Mouse (Mus musculus): Measurements from ENCODE around the gene 1700025G04Rik.

Gene 1700025G04Rik

GRCm38 (mm10) chr1:152033731-152034130, 56.2 kb downstream of the 1700025G04Rik start:
- no peak for DNase-seq (ENCODE audit: low spot score in 2 of 2)

- no peak for DNase-seq (ENCODE audit: low spot score in 2 of 2)
Observed at GRCm38 (mm10) chr1:152032144-152032543, 57.8 kb downstream of the 1700025G04Rik start.

DNA sequence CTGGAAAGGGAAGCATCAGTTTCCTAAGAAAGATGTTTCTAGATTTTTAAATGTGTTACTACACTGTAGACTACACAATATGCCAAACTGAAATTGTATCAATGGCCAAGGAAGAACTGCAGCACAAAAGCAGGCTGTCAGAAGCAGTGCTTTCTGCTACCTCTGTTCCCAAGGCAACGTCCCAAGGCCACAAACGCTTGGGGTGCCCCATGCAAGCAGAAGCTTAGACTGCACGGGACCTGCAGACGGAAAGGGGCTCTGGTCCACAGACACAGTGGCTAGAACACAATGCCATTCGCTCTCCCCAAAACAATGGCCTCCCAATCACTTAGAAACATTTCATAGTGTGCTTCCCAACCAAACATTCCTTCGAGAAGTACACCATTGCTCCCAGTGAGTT, 59.4 kb downstream of the 1700025G04Rik start:
- DNase-seq (ENCODE audit: low spot score in 2 of 2): no peak

DNA sequence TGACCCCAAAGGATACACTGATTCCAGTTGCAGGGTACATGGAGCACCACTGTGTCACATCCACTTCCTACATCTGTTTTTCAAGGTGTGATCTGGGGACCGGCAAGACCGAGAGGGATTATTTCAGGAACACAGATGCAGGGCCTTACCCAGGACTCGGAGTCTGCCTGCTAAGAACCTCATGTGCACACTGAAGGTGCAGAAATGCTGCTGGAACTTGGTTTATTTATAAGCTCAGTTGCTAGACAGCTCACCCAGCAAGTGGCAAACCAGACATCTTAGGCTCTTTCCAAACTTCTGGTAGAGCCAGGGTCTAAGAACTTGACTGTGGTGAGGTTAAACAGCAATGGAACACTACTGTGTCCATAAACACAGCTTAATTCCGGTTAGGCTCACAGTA, 61.2 kb downstream of the 1700025G04Rik start:
- DNase-seq (ENCODE audit: low spot score in 2 of 2): no peak

DNA sequence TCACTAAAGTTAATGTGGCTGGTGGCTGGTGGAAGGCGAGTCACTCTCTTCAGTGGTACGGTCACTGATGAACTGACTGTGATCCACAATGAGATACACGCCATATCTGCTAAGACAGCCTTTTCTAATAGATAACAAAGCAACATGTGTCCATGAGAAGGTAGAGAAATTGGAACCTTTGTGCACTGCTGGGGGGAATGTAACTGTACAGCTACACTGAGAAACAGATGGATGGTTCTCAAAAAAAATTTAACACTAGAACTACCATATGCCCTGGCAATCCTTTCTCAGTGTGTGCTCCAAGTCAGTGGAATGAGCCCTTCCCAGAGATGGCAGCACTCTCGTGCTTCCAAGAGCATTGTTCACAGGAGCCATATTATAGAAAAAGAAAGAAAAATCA, 63.2 kb downstream of the 1700025G04Rik start:
- no peak for DNase-seq (ENCODE audit: low spot score in 2 of 2)

- DNase-seq (ENCODE audit: low spot score in 2 of 2): no peak
Observed at GRCm38 (mm10) chr1:152025308-152025707, 64.6 kb downstream of the 1700025G04Rik start.

DNA sequence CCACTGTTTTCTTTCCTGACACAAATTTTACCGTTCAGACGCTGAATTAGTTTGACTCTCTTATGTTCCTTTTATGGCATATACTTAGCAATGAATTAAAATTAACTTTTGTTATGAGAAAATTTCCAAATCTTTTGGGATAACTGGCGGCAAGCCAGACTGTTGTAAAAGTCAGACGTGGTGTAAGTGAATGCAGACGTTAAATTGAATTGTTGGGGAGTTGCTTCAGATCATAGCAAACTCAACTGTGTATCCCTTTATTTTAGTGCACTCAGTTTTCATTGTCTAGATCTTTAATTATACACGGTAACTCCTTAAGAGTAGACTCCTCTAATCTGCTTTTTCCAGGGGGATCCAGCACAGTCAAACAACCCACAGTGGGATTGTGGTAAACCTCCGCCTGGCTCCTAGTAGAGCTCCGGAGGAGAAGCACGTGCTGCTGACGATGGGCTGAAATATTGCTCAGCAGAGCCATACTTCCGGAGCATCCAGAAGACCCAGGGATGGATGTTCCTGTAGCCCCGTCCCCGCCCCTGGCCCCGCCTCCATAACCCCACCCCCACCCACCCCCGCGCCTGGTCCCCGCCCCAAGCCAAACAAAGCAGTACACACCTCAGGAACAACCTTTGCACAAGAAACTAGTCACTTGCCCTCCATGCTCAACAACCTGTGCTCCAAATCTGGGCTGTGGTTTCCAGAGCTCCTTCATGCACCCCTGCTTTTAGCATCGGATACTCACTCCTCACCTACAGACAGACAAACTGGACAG, 65.7 kb downstream of the 1700025G04Rik start:
- no peak for DNase-seq (ENCODE audit: low spot score in 2 of 2)

DNA sequence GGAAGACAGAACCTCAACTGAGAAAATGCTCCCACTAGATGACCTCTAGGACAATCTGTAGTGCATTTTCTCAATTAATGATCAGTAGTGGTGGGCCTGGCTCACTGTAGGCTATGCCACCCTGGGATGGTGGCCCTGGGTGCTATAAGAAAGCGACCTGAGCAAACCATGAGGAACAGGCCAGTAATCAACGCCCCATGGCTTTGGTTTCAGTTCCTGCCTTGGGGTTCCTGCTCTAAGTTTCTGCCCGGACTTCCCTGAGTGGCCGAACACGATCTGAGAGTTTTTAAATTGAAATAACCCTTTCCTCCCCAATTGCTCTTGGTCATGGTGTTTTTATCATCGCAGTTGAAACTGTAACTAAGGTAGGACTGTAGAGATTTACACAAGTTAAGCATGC, 69.1 kb downstream of the 1700025G04Rik start:
- no peak for DNase-seq (ENCODE audit: low spot score in 2 of 2)

- no peak for DNase-seq (ENCODE audit: low spot score in 2 of 2)
Observed at GRCm38 (mm10) chr1:152020070-152020469, 69.9 kb downstream of the 1700025G04Rik start.

DNA sequence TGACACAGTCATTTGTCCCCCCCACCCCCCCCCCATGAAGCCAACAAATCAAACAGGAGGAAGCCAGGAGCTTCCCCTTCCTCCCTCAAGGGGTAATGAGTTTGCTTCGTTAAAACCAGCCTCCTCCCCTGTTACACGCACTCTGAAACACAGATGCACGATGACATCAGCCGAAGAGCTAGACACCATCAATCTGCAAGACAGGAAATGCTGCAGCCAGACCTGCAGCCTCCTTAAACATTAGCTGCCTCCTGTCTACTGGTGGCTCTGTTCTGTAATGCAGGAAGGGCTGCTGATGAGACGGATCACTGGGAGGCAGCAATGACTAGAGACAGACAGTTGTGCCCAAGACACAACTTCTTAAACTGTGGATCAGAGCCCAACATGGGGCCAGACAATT, 70.7 kb downstream of the 1700025G04Rik start:
- no peak for DNase-seq (ENCODE audit: low spot score in 2 of 2)

DNA sequence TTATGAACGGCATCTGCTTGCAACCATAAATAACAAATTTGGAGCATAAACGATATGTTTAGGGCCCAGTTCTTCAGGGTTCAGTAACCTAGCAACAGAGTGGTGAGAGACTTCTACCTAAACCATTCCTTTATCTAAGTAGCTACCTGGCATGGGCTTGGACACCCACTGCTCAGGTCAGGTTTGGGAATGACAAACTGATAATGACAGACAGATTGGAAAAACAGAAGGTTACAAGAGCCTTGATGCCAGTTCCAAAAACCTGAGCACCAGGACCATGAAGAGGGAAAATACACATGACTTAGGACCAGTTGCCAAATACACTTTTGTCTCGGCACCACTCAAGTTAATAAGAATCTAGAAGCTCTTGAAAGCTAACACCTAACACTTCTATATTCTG, 71.6 kb downstream of the 1700025G04Rik start:
- no peak for DNase-seq (ENCODE audit: low spot score in 2 of 2)

DNA sequence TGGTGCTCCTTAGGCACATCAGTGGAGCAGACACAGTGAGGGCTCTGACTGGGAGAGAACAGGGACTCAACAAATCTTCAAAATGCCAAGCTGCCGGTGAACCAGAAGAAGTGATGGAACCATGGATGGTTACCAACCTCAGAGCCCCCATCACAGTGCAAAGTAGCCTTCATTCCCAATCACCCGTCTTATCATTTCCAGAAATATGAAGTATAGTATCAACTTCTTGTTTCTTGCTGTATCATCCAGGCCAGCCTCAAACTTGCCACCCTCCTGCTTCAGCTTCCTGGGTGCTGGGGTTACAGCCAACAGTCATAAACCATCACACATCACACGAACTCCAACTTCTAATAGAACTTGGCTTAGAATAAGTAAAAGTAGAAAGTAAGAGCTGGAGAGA, 73.3 kb downstream of the 1700025G04Rik start:
- DNase-seq (ENCODE audit: low spot score in 2 of 2): no peak

DNA sequence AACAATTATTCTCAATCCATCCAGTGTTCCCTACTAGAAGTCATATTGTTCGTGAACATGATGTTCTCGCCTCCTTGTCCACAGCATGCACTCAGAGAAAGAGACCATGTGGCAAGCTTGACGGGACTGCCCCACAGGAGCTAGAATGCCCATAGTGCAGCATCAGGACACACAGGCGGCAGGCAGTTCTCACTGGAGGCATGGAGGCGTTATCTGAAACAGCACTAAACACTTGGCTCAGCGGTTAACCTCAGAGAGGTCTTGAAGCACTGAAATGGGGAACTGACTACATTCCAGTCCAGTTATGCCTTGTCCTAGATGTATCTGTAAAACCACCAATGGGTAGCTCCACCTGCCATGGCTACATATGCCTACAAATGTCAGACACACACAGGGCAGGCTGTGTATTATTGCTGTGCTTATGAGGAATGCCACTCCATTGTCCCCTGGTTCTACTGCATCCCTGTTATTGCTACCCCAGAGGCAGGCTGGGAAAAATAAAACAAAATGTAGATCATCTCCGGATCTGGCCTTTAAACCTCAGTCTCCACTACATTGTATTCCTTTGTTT, 74.3 kb downstream of the 1700025G04Rik start:
- DNase-seq (ENCODE audit: low spot score in 2 of 2): no peak

DNA sequence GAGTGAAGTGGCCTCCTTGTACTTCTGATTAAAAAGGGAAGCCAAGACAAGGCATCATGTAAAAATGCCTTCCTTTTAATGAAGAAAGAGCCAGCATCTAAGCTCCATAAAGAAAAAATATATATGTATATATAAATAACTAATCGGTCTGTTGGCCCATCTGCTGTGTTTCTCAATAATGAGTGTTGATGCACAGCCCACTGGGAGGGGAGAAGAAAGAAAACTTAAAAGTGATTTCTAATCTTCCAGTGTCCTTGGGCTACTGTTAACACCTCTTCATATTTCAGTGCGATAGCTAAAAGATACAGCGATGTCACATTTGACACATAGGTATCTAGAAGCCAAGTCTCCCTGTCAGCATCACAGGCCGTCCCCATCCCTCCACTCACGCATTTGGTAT, 78.2 kb downstream of the 1700025G04Rik start:
- DNase-seq (ENCODE audit: low spot score in 2 of 2): no peak

GRCm38 (mm10) chr1:152010251-152010980, 79.5 kb downstream of the 1700025G04Rik start:
- DNase-seq (ENCODE audit: low spot score in 2 of 2): no peak

DNA sequence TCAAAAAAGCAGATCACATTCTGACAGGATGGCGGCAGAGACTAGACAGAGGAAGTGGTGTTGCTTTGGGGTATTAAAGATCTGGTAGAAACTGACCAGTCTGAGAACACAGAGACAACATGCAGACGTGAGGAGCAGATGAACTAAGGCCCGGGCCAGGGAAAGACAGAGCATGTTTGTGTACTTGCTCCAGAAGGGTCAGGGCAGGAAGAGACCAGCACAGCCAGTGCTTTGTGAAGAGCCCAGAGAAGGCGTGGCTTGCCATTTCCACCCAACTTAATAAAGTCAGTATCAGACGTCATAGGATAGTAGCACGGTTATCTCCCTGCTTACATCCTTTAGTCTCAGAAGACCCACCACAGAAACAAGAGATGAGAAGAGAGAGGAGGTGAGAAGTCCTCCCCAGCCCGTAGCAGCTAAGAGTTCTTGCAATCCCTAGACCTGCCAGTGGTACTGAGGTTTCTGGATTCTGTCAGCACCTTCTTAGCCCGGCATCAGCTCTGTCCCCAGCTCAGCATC, 81.4 kb downstream of the 1700025G04Rik start:
- peak in 1 of 2 experiments; percentile 49 for DNase-seq (ENCODE audit: low spot score in 2 of 2)

DNA sequence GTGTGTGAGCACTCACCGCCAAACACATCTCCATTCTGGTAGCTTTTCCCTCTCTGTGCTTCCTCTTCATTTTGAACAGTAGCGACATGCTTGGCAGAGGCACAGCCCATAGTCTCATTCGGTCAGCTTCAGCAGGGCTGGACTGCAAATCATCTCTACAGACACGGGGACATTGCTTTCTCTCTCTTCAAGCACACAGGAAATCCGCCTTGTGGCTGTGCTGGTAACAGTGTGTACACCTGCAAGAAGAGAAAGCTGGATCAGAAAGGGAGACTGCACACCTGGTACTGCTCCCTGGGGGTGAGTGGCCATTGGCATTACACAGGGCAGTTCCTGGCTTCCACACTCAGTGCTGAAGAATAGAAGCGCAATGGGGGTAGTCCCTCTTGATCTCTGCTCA, 83.4 kb downstream of the 1700025G04Rik start:
- no peak for DNase-seq (ENCODE audit: low spot score in 2 of 2)

GRCm38 (mm10) chr1:152004509-152004908, 85.4 kb downstream of the 1700025G04Rik start:
- DNase-seq (ENCODE audit: low spot score in 2 of 2): no peak

- DNase-seq (ENCODE audit: low spot score in 2 of 2): no peak
Observed at GRCm38 (mm10) chr1:152000461-152000860, 89.5 kb downstream of the 1700025G04Rik start.

DNA sequence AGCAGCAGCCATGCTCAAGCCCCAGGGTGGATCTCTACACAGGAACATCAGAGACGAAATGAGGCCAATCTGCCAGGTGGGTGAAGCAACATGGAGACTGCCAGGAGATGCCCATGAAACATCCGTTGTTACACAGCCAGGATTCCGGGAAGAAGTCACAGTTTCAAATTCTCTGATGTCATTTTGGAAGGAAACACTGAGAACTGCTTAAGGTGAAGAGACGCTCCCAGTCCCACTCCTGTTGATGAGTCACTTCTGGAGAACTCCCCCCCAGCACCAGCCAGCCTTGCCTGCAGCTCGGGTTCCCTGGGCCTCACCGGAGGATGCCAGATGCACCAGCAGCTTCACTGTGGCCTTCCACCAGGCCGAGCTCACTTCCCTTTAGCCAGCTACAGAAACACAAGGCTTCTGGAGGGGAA, 90.5 kb downstream of the 1700025G04Rik start:
- peak; percentile 37 to 59 for DNase-seq (ENCODE audit: low spot score in 2 of 2)

DNA sequence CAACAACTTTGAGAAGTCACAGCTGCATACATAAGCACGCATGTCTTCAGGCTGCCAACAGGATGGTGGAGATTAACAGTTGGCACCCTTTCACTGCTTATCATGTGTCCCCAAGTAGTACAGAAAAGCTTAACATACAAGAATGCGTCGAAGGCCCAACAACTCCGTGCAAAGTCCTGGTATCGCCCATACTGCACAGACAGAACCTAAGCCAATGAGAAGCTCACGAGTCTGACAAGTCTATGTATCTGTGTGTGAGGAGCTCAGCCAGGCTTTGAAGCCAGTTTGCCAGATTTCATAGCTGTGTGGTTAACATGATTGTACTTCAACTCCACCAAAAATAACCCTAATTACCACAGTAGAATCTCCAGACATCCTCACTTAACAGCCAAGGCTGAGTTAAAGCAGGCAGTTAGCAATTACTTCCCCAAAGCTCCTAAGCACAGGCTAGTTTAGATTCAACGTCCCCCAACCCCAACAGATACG, 91.2 kb downstream of the 1700025G04Rik start:
- DNase-seq (ENCODE audit: low spot score in 2 of 2): no peak

- DNase-seq (ENCODE audit: low spot score in 2 of 2): no peak
Observed at GRCm38 (mm10) chr1:151997591-151997990, 92.3 kb downstream of the 1700025G04Rik start.

All from left cerebral cortex, adult 9 months (tissue).